Mouse (Mus musculus) liver, embryonic 14.5 days (tissue): Measurements from ENCODE around the gene Nup153.

Experiments used
- CTCF ChIP-seq: IDR thresholded peaks from 2 replicates; pipeline ENCODE4 v1.5.1; 2016; ENCODE audit warnings: antibody characterized with exemption, low read depth, control low read depth
- EP300 ChIP-seq: IDR thresholded peaks from 2 replicates; pipeline ENCODE4 v1.6.1; 2016; ENCODE audit warnings: antibody characterized with exemption, low read depth

DNA sequence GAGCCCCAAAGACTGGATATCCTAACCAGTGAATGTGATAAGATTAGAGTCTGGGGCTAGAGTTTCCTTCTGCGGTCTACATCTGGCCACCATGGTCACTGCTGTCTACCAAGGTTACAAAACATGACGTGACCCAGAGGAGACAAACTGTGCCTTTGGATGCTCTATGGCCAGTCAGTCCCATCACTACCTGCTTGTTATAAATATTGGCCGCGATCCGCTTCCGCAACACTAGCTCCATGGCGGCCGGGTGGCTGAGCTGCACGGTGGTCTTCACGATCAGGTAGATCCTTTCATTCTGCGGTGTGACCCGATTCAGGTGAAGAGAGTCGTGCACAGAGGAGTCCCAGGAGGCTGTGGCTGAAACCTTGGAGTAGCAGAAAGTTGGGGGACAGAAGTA is 44.8 kb upstream of the Nup153 start:
- no peak for TF ChIP-seq CTCF
- no peak for TF ChIP-seq EP300
